Mouse (Mus musculus): ENCODE measurements around the gene Tgtp1. TPM values are rescaled to one million over a fixed set of nuclear protein-coding genes. Genes with fewer than 3 reads are reported as not detected.
"Not testable (repeated sequence)": the region's sequence is repeated elsewhere in the genome, so short reads cannot be mapped to it uniquely, and the experiment has no call there.

The Tgtp1 gene
- total RNA-seq (2015) (2.0 and 3.2 TPM in 2 replicates), total RNA-seq (2017) (1.5 and 10.8 TPM in 2 replicates)

GRCm38 (mm10) chr11:48994018-48994417, at the start of gene Tgtp1:
Gene Tgtp1 (minus strand): TSS chr11:48994172.
- ATAC-seq (ENCODE audit: poor library complexity, severe bottlenecking), result peak; percentile 73

DNA sequence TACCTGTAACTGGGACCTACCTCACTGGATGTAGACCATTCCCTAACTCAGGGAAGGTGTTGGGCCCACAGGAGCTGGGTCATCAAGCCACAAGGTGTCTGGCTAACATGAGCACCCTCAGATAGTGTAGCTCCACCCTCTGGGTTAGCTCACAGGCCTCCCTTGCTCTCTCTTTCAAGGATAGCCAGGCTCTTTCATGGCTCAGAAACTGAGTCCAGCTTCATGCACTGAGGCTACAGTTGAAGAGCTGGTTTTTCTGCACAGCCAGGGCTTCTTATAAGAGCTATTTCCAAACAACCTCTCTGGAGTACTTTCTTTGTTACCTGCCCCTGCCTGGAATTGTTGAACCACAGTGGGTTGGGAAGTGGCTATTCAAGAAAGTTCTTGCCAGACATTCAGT, 18.1 kb upstream of the Tgtp1 start:
- not testable (repeated sequence) for ATAC-seq (ENCODE audit: poor library complexity, severe bottlenecking)

GRCm38 (mm10) chr11:49006785-49007184, 12.8 kb upstream of the Tgtp1 start:
- not testable (repeated sequence) for ATAC-seq (ENCODE audit: poor library complexity, severe bottlenecking)

DNA sequence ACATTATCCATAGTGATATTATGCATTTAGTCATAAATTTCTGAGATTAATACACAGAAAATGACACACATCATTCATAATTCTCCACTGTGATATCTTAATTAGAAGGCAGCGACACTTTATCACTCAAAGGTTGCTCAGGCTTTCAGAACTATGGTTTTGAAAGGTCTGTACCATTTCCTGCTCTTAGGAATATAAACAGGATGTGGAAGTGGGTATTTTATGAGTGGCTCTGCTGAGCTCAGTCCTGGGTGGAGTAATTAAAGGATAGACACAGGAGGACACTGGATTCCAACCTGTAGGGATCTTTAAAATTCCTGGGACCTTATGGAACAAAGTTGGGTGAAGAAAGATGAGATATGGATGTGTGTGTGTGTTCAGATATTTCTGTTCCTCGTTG, 12.3 kb upstream of the Tgtp1 start:
- not testable (repeated sequence) for ATAC-seq (ENCODE audit: poor library complexity, severe bottlenecking)

DNA sequence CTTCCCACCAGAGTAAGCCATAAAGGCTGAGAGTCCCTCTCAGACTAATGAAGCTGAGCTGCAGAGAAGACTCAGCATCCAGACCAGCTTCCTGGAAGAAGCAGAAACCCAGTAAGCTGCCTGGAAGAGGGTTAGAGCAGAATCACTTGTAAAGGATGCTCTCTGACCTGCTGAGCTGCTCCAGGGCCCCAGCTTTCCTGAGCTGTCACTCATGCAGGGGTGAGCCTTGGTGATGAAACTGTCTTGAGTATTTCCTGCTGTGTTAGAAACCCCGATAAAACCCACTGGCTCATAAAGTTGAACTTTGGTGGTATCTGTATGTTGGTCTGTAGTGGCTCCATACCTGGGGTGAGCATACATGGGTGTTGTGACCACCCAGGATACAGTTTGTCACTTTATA, 6.4 kb upstream of the Tgtp1 start:
- ATAC-seq (ENCODE audit: poor library complexity, severe bottlenecking), result not testable (repeated sequence)

- ATAC-seq (ENCODE audit: poor library complexity, severe bottlenecking), result not testable (repeated sequence)
Observed at GRCm38 (mm10) chr11:48993296-48993695, 676 bp downstream of the Tgtp1 start.

- ATAC-seq (ENCODE audit: poor library complexity, severe bottlenecking), result not testable (repeated sequence)
Observed at GRCm38 (mm10) chr11:48991740-48992520, 2.0 kb downstream of the Tgtp1 start, which contains the start of gene Gm12185. Gene Gm12185 (minus strand): TSS chr11:48992226.

- ATAC-seq (ENCODE audit: poor library complexity, severe bottlenecking), result not testable (repeated sequence)
Observed at GRCm38 (mm10) chr11:48989981-48990380, 4.0 kb downstream of the Tgtp1 start.

DNA sequence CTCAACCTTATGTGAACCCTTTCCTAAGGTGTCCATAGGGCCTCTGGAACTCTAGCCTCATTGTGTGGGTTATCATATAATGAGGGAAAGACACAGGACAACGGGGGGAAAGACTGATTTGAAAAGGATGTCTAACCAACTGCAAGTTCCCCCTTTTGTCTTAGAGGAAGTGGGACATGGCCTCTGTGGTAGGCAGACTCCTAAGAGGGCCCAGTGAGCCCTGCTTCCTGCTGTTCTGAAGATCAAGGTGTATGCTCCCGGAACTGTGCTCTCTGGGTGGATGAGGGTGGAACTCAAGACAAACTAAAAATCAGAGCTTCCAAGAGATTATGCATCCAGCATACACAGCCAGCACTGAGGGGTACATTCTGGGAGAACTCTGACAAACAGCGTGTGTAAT, 5.8 kb downstream of the Tgtp1 start:
- ATAC-seq (ENCODE audit: poor library complexity, severe bottlenecking), result peak; percentile 89

DNA sequence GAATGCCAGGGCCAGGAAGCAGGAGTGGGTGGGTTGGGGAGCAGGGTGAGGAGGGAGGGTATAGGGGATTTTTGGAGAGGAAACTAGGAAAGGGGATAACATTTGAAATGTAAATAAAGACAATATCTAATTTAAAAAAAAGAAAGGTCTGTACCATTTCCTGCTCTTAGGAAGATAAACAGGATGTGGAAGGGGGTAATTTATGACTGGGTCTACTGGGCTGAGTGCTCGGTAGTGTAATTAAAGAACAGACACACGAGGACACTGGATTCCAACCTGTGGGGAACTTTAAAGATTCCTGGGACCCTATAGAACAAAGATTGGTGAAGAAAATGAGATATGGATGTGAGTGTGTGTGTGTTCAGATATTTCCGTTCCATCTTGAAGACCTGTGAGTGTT, 11.1 kb downstream of the Tgtp1 start:
- not testable (repeated sequence) for ATAC-seq (ENCODE audit: poor library complexity, severe bottlenecking)

GRCm38 (mm10) chr11:48980052-48980451, 13.9 kb downstream of the Tgtp1 start:
- ATAC-seq (ENCODE audit: poor library complexity, severe bottlenecking), result peak; percentile 48

DNA sequence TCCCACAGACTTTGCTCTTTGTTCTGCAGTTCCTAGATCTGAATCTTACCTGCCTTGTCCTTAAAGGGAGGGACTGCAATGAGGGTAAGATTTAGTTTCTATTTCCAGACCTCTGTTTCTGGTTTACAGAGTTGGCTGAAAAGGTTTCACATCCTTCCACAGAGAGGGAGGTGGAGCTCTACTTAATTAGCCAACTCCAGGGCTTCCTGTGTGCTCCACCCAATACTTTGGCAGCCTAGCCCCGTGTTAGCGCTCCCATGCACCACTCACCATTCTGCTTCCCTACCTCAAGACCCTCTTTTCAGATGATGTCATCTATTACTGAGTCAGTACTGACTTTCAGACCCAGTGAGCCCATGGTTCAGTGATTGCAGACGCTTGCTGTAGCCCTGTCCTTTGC, 14.7 kb downstream of the Tgtp1 start, which contains the start of gene 9930111J21Rik1:
TSS of gene 9930111J21Rik1 (minus strand) at position 148 of the 400 bp plus-strand sequence.
- peak; percentile 74 for ATAC-seq (ENCODE audit: poor library complexity, severe bottlenecking)

DNA sequence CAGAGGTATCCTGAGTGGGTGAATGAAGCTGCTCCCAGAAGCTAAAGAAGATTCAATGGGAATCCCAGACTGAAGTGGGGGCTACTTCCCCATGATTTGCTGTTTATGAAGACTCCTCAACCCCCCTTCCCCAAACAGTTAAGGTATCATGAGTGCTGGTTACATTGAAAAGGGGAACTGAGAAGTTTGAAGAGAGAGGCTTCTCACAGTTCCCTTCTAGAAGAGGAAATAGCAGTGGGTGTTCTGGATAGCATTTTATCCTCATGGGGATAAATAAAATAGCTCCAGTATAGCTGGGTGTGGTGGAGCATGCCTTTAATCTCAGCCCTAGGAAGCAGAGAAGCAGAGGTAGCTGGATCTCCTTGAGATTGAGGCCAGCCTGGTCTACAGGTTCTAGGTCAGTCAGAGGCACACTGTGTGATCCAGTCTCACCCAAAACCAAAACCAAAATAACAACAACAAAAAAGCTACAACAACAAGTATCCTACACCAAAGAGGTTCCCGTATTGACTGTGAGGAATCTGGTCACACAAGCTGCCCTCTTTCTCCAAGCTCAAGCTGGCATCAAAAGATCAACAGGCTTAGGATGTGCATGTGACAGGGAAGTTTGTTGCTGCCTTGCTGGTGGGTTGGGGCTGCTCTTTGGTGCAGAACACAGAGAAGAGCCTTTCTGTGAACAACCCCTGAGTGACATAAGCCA, 15.6 kb downstream of the Tgtp1 start, which contains the start of gene Olfr56:
TSS of gene Olfr56 (plus strand) at position 650 of the 700 bp plus-strand sequence.
- ATAC-seq (ENCODE audit: poor library complexity, severe bottlenecking), result peak; percentile 75

DNA sequence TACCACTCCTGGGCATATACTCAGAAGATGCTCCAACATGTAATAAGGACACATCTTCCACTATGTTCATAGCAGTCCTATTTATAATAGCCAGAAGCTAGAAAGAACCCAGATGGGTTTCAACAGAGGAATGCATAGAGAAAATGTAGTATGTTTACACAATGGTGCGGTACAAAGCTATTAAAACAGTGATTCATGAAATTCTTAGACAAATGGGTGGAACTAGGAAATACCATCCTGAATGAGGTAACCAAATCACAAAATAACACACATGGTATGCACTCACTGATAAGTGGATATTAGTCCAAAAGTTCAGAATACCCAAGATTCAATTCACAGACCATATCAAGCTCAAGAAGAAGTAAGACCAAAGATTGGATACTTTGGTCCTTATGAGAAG, 19.3 kb downstream of the Tgtp1 start:
- ATAC-seq (ENCODE audit: poor library complexity, severe bottlenecking), result not testable (repeated sequence)

- ATAC-seq (ENCODE audit: poor library complexity, severe bottlenecking), result not testable (repeated sequence)
Observed at GRCm38 (mm10) chr11:48946090-48946489, 47.9 kb downstream of the Tgtp1 start, which contains the start of gene Psme2b. Gene Psme2b (minus strand): TSS chr11:48946190.

DNA sequence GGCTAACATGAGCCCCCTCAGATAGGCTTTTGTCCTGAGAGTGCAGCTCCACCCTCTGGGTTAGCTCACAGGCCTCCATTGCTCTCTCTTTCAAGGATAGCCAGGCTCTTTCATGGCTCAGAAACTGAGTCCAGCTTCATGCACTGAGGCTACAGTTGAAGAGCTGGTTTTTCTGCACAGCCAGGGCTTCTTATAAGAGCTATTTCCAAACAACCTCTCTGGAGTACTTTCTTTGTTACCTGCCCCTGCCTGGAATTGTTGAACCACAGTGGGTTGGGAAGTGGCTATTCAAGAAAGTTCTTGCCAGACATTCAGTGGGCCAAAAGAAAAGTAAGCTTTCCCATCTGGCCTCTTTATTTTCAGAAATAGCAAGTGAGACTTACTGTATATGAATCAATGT, 54.7 kb downstream of the Tgtp1 start:
- ATAC-seq (ENCODE audit: poor library complexity, severe bottlenecking), result not testable (repeated sequence)

Other genes starting within 250 kb of the Tgtp1 start
- 1,656 and 1,714 TPM in 2 replicates for gene Rack1, start 193.8 kb downstream of the Tgtp1 start, total RNA-seq (2015)
- gene Rack1, start 193.8 kb downstream of the Tgtp1 start, total RNA-seq (2017), result 910 and 1,013 TPM in 2 replicates
- gene Trim41, start 176.8 kb downstream of the Tgtp1 start, total RNA-seq (2015), result 11.8 and 13.6 TPM in 2 replicates
- gene Trim41, start 176.8 kb downstream of the Tgtp1 start, total RNA-seq (2017), result 39.2 and 43.7 TPM in 2 replicates
- 0.51 and 0.68 TPM in 2 replicates for gene Trim7, start 168.0 kb downstream of the Tgtp1 start, total RNA-seq (2015)
- gene Trim7, start 168.0 kb downstream of the Tgtp1 start, total RNA-seq (2017), result 0.18 and 0.57 TPM in 2 replicates
- gene Gm12184, start 167.5 kb downstream of the Tgtp1 start, total RNA-seq (2015), result 6.1 and 8.5 TPM in 2 replicates
- 4.6 and 12.1 TPM in 2 replicates for gene Gm12184, start 167.5 kb downstream of the Tgtp1 start, total RNA-seq (2017)
- gene Irgm1, start 122.5 kb downstream of the Tgtp1 start, total RNA-seq (2015), result 59.0 and 67.2 TPM in 2 replicates
- gene Irgm1, start 122.5 kb downstream of the Tgtp1 start, total RNA-seq (2017), result 54.1 and 62.0 TPM in 2 replicates
- gene Gm5431, start 92.0 kb downstream of the Tgtp1 start, total RNA-seq (2015), result 13.1 and 15.9 TPM in 2 replicates
- gene Gm5431, start 92.0 kb downstream of the Tgtp1 start, total RNA-seq (2017), result 12.0 and 15.0 TPM in 2 replicates
- gene Psme2b, start 48.0 kb downstream of the Tgtp1 start, total RNA-seq (2015), result 78.1 and 81.3 TPM in 2 replicates
- gene Psme2b, start 48.0 kb downstream of the Tgtp1 start, total RNA-seq (2017), result 47.3 and 50.2 TPM in 2 replicates
- 0.31 and 0.57 TPM in 2 replicates for gene Olfr56, start 15.3 kb downstream of the Tgtp1 start, total RNA-seq (2015)
- gene Olfr56, start 15.3 kb downstream of the Tgtp1 start, total RNA-seq (2017), result 0.55 and 0.61 TPM in 2 replicates
- gene 9930111J21Rik1, start 14.8 kb downstream of the Tgtp1 start, total RNA-seq (2015), result 81.9 and 87.8 TPM in 2 replicates
- gene 9930111J21Rik1, start 14.8 kb downstream of the Tgtp1 start, total RNA-seq (2017), result 57.0 and 58.4 TPM in 2 replicates
- gene Gm12185, start 1.9 kb downstream of the Tgtp1 start, total RNA-seq (2015), result 0.22 and 0.27 TPM in 2 replicates
- 0.11 and 5.7 TPM in 2 replicates for gene Gm12185, start 1.9 kb downstream of the Tgtp1 start, total RNA-seq (2017)
- gene 9930111J21Rik2, start 57.1 kb upstream of the Tgtp1 start, total RNA-seq (2015), result 180 and 184 TPM in 2 replicates
- 161 and 172 TPM in 2 replicates for gene 9930111J21Rik2, start 57.1 kb upstream of the Tgtp1 start, total RNA-seq (2017)
- gene Tgtp2, start 70.0 kb upstream of the Tgtp1 start, total RNA-seq (2015), result 12.4 and 17.6 TPM in 2 replicates
- gene Tgtp2, start 70.0 kb upstream of the Tgtp1 start, total RNA-seq (2017), result 30.2 and 39.3 TPM in 2 replicates
- gene Ifi47, start 82.4 kb upstream of the Tgtp1 start, total RNA-seq (2015), result 92.4 and 108 TPM in 2 replicates
- 39.4 and 46.3 TPM in 2 replicates for gene Ifi47, start 82.4 kb upstream of the Tgtp1 start, total RNA-seq (2017)
- not detected in 2 replicates for gene Olfr1396, start 120.7 kb upstream of the Tgtp1 start, total RNA-seq (2015)
- not detected in 2 replicates for gene Olfr1396, start 120.7 kb upstream of the Tgtp1 start, total RNA-seq (2017)
- gene Olfr1395, start 148.1 kb upstream of the Tgtp1 start, total RNA-seq (2015), result not detected in 2 replicates
- gene Olfr1395, start 148.1 kb upstream of the Tgtp1 start, total RNA-seq (2017), result not detected in 2 replicates
- gene Olfr1394, start 160.2 kb upstream of the Tgtp1 start, total RNA-seq (2015), result not detected in 2 replicates
- not detected in 2 replicates for gene Olfr1394, start 160.2 kb upstream of the Tgtp1 start, total RNA-seq (2017)
- 1.6 and 1.7 TPM in 2 replicates for gene Btnl9, start 193.0 kb upstream of the Tgtp1 start, total RNA-seq (2015)
- 2.3 and 4.2 TPM in 2 replicates for gene Btnl9, start 193.0 kb upstream of the Tgtp1 start, total RNA-seq (2017)
- 46.3 and 59.7 TPM in 2 replicates for gene Zfp62, start 209.1 kb upstream of the Tgtp1 start, total RNA-seq (2015)
- 59.0 and 80.3 TPM in 2 replicates for gene Zfp62, start 209.1 kb upstream of the Tgtp1 start, total RNA-seq (2017)